In genomic region chr12:112306208-112306607, GRCm38 (mm10) we compare ENCODE assay signal across 23 mouse cellular contexts.
A peak's percentile ranks its signal among the peaks of the same experiment; 100 is the strongest.
DNase-seq lines count a peak whose midpoint lies in the region; ATAC-seq and TF ChIP-seq lines count a peak whose summit lies in the region.
"Had no signal": no experiment of that assay in that cellular context is flagged by ENCODE, and none has a peak within 500 bp of the region (broad histone marks: within the 10 kb centered on the region; RNA-seq: fewer than 3 reads in every experiment).

No protein-coding gene starts in this region.

- no peaks in the 10 kb centered on the region for H3K36me3 ChIP-seq in forebrain, embryonic 14.5 days (ENCODE audit: control insufficient read depth, insufficient read depth, low read length)
- no peaks in the 10 kb centered on the region for H3K36me3 ChIP-seq in forebrain, embryonic 10.5 days (replicated peaks)
- H3K36me3 ChIP-seq in lung, embryonic 14.5 days (ENCODE audit: insufficient read depth): no peaks in the 10 kb centered on the region
- H3K36me3 ChIP-seq: embryonic facial prominence, embryonic 13.5 days; G1E; heart, embryonic 10.5 days; hindbrain, embryonic 12.5 days had no signal

- no peak overlapping the region for H3K4me3 ChIP-seq in forebrain, embryonic 14.5 days (ENCODE audit: low read depth, low read length)
- no peak overlapping the region for H3K4me3 ChIP-seq in forebrain, embryonic 10.5 days
- H3K4me3 ChIP-seq in lung, embryonic 14.5 days (ENCODE audit: low read depth, low read length): no peak overlapping the region
- H3K4me3 ChIP-seq: embryonic facial prominence, embryonic 13.5 days; heart, embryonic 10.5 days; hindbrain, embryonic 12.5 days had no signal

- peak; percentile 48 for DNase-seq in forebrain, embryonic 14.5 days (ENCODE audit: low spot score)
- no peak for DNase-seq in forebrain, embryonic 10.5 days (ENCODE audit: extremely low spot score, low spot score)
- no peak for DNase-seq in frontal cortex, postnatal 10 days (ENCODE audit: low spot score in 2 of 2)
- DNase-seq in lung, embryonic 14.5 days: peak; percentile 29
- no peak for DNase-seq in lung, adult 18-20 months
- DNase-seq in telencephalon, adult 2 months (ENCODE audit: low read depth, low spot score): peak; percentile 34
- DNase-seq: adrenal gland, adult 8-10 months; B cell, adult 2 months; cerebellum, adult 18-20 months; cerebellum, adult 9-11 months; cerebellum, postnatal 36 days; gastrocnemius, postnatal 10 days; heart, adult 18-20 months; heart, postnatal 10 days; heart, postnatal 4 days had no signal

- no peak overlapping the region for H3K4me2 ChIP-seq in forebrain, embryonic 14.5 days (ENCODE audit: low read length)
- H3K4me2 ChIP-seq in lung, embryonic 14.5 days: no peak overlapping the region
- H3K4me2 ChIP-seq: embryonic facial prominence, embryonic 13.5 days; hindbrain, embryonic 12.5 days had no signal

- no peak for TF ChIP-seq CTCF in lung, embryonic 14.5 days (IDR thresholded peaks at IDR 0.05; ENCODE audit: low read depth)

- H3K27me3 ChIP-seq in forebrain, embryonic 14.5 days (replicated peaks; ENCODE audit: control insufficient read depth, insufficient read depth, low read length): no peaks in the 10 kb centered on the region
- peaks cover 39% of the 10 kb centered on the region for H3K27me3 ChIP-seq in forebrain, embryonic 10.5 days (ENCODE audit: poor library complexity, severe bottlenecking)
- H3K27me3 ChIP-seq in lung, embryonic 14.5 days (ENCODE audit: insufficient read depth, low read length): 0 out of 2 replicates have a peak, but pooled peaks cover 8% of the 10 kb centered on the region

- WGBS in forebrain, embryonic 14.5 days: 72% methylated on average over 7 of the region's 7 CpGs
- WGBS in forebrain, embryonic 10.5 days: 81% methylated on average over 7 of the region's 7 CpGs
- WGBS in lung, embryonic 14.5 days: 37% methylated on average over 7 of the region's 7 CpGs

- ATAC-seq in forebrain, embryonic 14.5 days: no peak
- ATAC-seq in frontal cortex, adult (ENCODE audit: low TSS enrichment): peak; percentile 50; the same call in 1 of the 2 replicates
- peak; percentile 38; the same call in 1 of the 2 replicates for ATAC-seq in lung, embryonic 14.5 days (ENCODE audit: insufficient read depth)
- ATAC-seq: CD4-positive, CD25-positive, alpha-beta regulatory T cell, adult 4 months; hindbrain, embryonic 16.5 days; inflammation-experienced regulatory T-cells, adult 6 months had no signal

- no peaks in the 10 kb centered on the region for H3K9me3 ChIP-seq in forebrain, embryonic 14.5 days (replicated peaks; ENCODE audit: control insufficient read depth, low read length)
- H3K9me3 ChIP-seq in forebrain, embryonic 10.5 days: no peaks in the 10 kb centered on the region
- 0 out of 2 replicates have a peak, but pooled peaks cover 3% of the 10 kb centered on the region for H3K9me3 ChIP-seq in lung, embryonic 14.5 days (ENCODE audit: low read depth, low read length)
- H3K9me3 ChIP-seq: embryonic facial prominence, embryonic 13.5 days; heart, embryonic 10.5 days; hindbrain, embryonic 12.5 days had no signal

- H3K4me1 ChIP-seq in forebrain, embryonic 14.5 days (ENCODE audit: control insufficient read depth, insufficient read depth, low read length): peaks cover 11% of the 10 kb centered on the region; the same call in 1 of the 2 replicates
- H3K4me1 ChIP-seq in forebrain, embryonic 10.5 days: peaks cover 38% of the 10 kb centered on the region
- no peaks in the 10 kb centered on the region for H3K4me1 ChIP-seq in lung, embryonic 14.5 days (ENCODE audit: insufficient read depth)

- H3K9ac ChIP-seq in forebrain, embryonic 14.5 days (ENCODE audit: low read length): no peak overlapping the region
- H3K9ac ChIP-seq in lung, embryonic 14.5 days: no peak overlapping the region
- H3K9ac ChIP-seq: embryonic facial prominence, embryonic 13.5 days; hindbrain, embryonic 12.5 days had no signal

- H3K27ac ChIP-seq in forebrain, embryonic 14.5 days (ENCODE audit: low read depth, low read length): no peak overlapping the region
- H3K27ac ChIP-seq in forebrain, embryonic 10.5 days: no peak overlapping the region
- H3K27ac ChIP-seq in lung, embryonic 14.5 days (ENCODE audit: low read depth): no peak overlapping the region
- H3K27ac ChIP-seq: embryonic facial prominence, embryonic 13.5 days; heart, embryonic 10.5 days; hindbrain, embryonic 12.5 days had no signal

Comparison
In these comparisons a context has a peak if more than half of its experiments do, and no peak if none do; other contexts are left out.
1. DNase-seq: peak in forebrain, embryonic 14.5 days (single experiment), lung, embryonic 14.5 days (single experiment) and telencephalon, adult 2 months (single experiment); none in forebrain, embryonic 10.5 days (single experiment), frontal cortex, postnatal 10 days (0 of 2) and lung, adult 18-20 months (0 of 2).